Mouse (Mus musculus) kidney, embryonic 14.5 days (tissue): ENCODE measurements around the gene Rsu1. TPM values are rescaled to one million over a fixed set of nuclear protein-coding genes. Genes with fewer than 3 reads are reported as not detected.

Experiments used
- polyA plus RNA-seq: library from polyadenylated mRNA; unstranded; fragments of >200 nt; fragmentation: Nextera tagmentation; extraction: Ambion mirVana; gene quantifications from 2 replicates; pipeline ENCODE4 v1.2.1, GENCODE M21; 2014

The Rsu1 gene
- polyA plus RNA-seq, 1 experiment from 2014 or later = 119 TPM

Other genes with a start within 250 kb of the Rsu1 start
- gene Cubn, start 220.4 kb upstream of the Rsu1 start, polyA plus RNA-seq = 1.2 and 3.1 TPM in 2 replicates